Mouse (Mus musculus): Measurements from ENCODE around the gene Gja5. TPM values are rescaled to one million over a fixed set of nuclear protein-coding genes. Genes with fewer than 3 reads are reported as not detected.

The Gja5 gene
- polyA plus RNA-seq, 1 experiment from 2014 or later = 3.0 TPM

GRCm38 (mm10) chr3:96882061-96882849, 22.2 kb upstream of the Gja5 start:
- no peak for ATAC-seq
- 93% methylated on average over 14 of the region's 14 CpGs for WGBS

GRCm38 (mm10) chr3:96883690-96884089, 20.8 kb upstream of the Gja5 start:
- 94% methylated on average over 7 of the region's 7 CpGs for WGBS
- Histone ChIP-seq H3K4me1 (no peaks in the 10 kb centered on the region), H3K4me2 (no peak overlapping the region), H3K27ac (no peak overlapping the region), H3K36me3 (ENCODE audit: poor library complexity, severe bottlenecking) (peaks cover 83% of the 10 kb centered on the region), H3K9me3 (replicated peaks) (no peaks in the 10 kb centered on the region), H3K4me3 (no peak overlapping the region), H3K27me3 (no peaks in the 10 kb centered on the region), H3K9ac (no peak overlapping the region)
- ATAC-seq = no peak

More at GRCm38 (mm10) chr3:96882061-96882849, 22.2 kb upstream of the Gja5 start:
- Histone ChIP-seq H3K9ac (no peak overlapping the region), H3K36me3 (ENCODE audit: poor library complexity, severe bottlenecking) (peaks cover 83% of the 10 kb centered on the region), H3K4me2 (no peak overlapping the region), H3K9me3 (replicated peaks) (no peaks in the 10 kb centered on the region), H3K4me3 (no peak overlapping the region), H3K27ac (no peak overlapping the region), H3K4me1 (no peaks in the 10 kb centered on the region), H3K27me3 (no peaks in the 10 kb centered on the region)

GRCm38 (mm10) chr3:96902336-96902999, 2.0 kb upstream of the Gja5 start:
- Histone ChIP-seq H3K4me2 (no peak overlapping the region), H3K9me3 (replicated peaks) (no peaks in the 10 kb centered on the region), H3K27me3 (peaks cover 14% of the 10 kb centered on the region), H3K4me3 (no peak overlapping the region), H3K4me1 (peaks cover 13% of the 10 kb centered on the region), H3K27ac (no peak overlapping the region), H3K9ac (no peak overlapping the region), H3K36me3 (ENCODE audit: poor library complexity, severe bottlenecking) (peaks cover 8% of the 10 kb centered on the region; the same call in 1 of the 2 replicates)
- no peak for ATAC-seq
- WGBS = 96% methylated on average over 4 of the region's 4 CpGs

GRCm38 (mm10) chr3:96904851-96905541, 503 bp downstream of the Gja5 start, which contains the start of gene Gpr89:
TSS of gene Gpr89 (minus strand) at chr3:96905346.
- under 1% methylated on average over 40 of the region's 40 CpGs for WGBS

GRCm38 (mm10) chr3:96905592-96905991, 1.1 kb downstream of the Gja5 start:
- H3K36me3 ChIP-seq (ENCODE audit: poor library complexity, severe bottlenecking) = no peaks in the 10 kb centered on the region
- no peak overlapping the region for H3K27ac ChIP-seq
- H3K27me3 ChIP-seq = peaks cover 20% of the 10 kb centered on the region
- 49% methylated on average over 9 of the region's 9 CpGs for WGBS
- peak overlapping the region; percentile 84 for H3K9ac ChIP-seq
- H3K9me3 ChIP-seq (replicated peaks) = no peaks in the 10 kb centered on the region
- H3K4me1 ChIP-seq = peaks cover 13% of the 10 kb centered on the region
- peak overlapping the region; percentile 85 for H3K4me3 ChIP-seq
- peak overlapping the region; percentile 86 for H3K4me2 ChIP-seq
- ATAC-seq = peak; percentile 65

More at GRCm38 (mm10) chr3:96904851-96905541, 503 bp downstream of the Gja5 start, which contains the start of gene Gpr89:
- peak within 1 kb of the TSS; percentile 84 for H3K9ac ChIP-seq
- peak; percentile 98 for ATAC-seq
- peaks cover 13% of the 10 kb centered on the region for H3K4me1 ChIP-seq
- H3K36me3 ChIP-seq (ENCODE audit: poor library complexity, severe bottlenecking) = no peaks in the 10 kb centered on the region
- peak within 1 kb of the TSS; percentile 20; the same call in 1 of the 2 replicates for H3K27ac ChIP-seq
- peaks cover 20% of the 10 kb centered on the region for H3K27me3 ChIP-seq
- H3K4me2 ChIP-seq = peak within 1 kb of the TSS; percentile 86
- H3K9me3 ChIP-seq (replicated peaks) = no peaks in the 10 kb centered on the region
- peak within 1 kb of the TSS; percentile 85 for H3K4me3 ChIP-seq

- H3K4me2 ChIP-seq = no peak overlapping the region
- H3K4me1 ChIP-seq = no peaks in the 10 kb centered on the region
- no peaks in the 10 kb centered on the region for H3K9me3 ChIP-seq (replicated peaks)
- H3K9ac ChIP-seq = no peak overlapping the region
- no peak overlapping the region for H3K4me3 ChIP-seq
- no peak for ATAC-seq
- H3K36me3 ChIP-seq (ENCODE audit: poor library complexity, severe bottlenecking) = no peaks in the 10 kb centered on the region
- H3K27me3 ChIP-seq = no peaks in the 10 kb centered on the region
- no peak overlapping the region for H3K27ac ChIP-seq
- 71% methylated on average over 7 of the region's 7 CpGs for WGBS
Observed at GRCm38 (mm10) chr3:96920991-96921390, 16.5 kb downstream of the Gja5 start.

- no peaks in the 10 kb centered on the region for H3K4me1 ChIP-seq
- ATAC-seq = no peak
- no peaks in the 10 kb centered on the region for H3K27me3 ChIP-seq
- 81% methylated on average over 4 of the region's 4 CpGs for WGBS
- no peaks in the 10 kb centered on the region for H3K9me3 ChIP-seq (replicated peaks)
- no peaks in the 10 kb centered on the region for H3K36me3 ChIP-seq (ENCODE audit: poor library complexity, severe bottlenecking)
- no peak overlapping the region for H3K4me2 ChIP-seq
- H3K27ac ChIP-seq = no peak overlapping the region
- H3K4me3 ChIP-seq = no peak overlapping the region
- H3K9ac ChIP-seq = no peak overlapping the region
Observed at GRCm38 (mm10) chr3:96924631-96925030, 20.1 kb downstream of the Gja5 start.

- H3K4me2 ChIP-seq = no peak within 1 kb of the TSS
- no peak within 1 kb of the TSS for H3K4me3 ChIP-seq
- 70% methylated on average over 6 of the region's 6 CpGs for WGBS
- H3K27ac ChIP-seq = no peak within 1 kb of the TSS
- no peak for ATAC-seq
- H3K36me3 ChIP-seq (ENCODE audit: poor library complexity, severe bottlenecking) = no peaks in the 10 kb centered on the region
- peaks cover 6% of the 10 kb centered on the region for H3K4me1 ChIP-seq
- H3K9ac ChIP-seq = no peak within 1 kb of the TSS
- H3K9me3 ChIP-seq (replicated peaks) = no peaks in the 10 kb centered on the region
- H3K27me3 ChIP-seq = no peaks in the 10 kb centered on the region
Observed at GRCm38 (mm10) chr3:96925920-96926319, 21.4 kb downstream of the Gja5 start, which contains the start of gene Gja8. TSS of gene Gja8 (minus strand) at chr3:96926020.

- H3K27me3 ChIP-seq = no peaks in the 10 kb centered on the region
- 3% methylated on average over 5 of the region's 5 CpGs for WGBS
- H3K4me2 ChIP-seq = peak overlapping the region; percentile 38
- no peak overlapping the region for H3K4me3 ChIP-seq
- H3K4me1 ChIP-seq = peaks cover 12% of the 10 kb centered on the region
- no peaks in the 10 kb centered on the region for H3K9me3 ChIP-seq (replicated peaks)
- no peak overlapping the region for H3K27ac ChIP-seq
- 0 out of 2 replicates have a peak, but pooled peaks have one; percentile 21 for ATAC-seq
- H3K9ac ChIP-seq = no peak overlapping the region
- no peaks in the 10 kb centered on the region for H3K36me3 ChIP-seq (ENCODE audit: poor library complexity, severe bottlenecking)
Observed at GRCm38 (mm10) chr3:96931261-96931681, 26.8 kb downstream of the Gja5 start.

GRCm38 (mm10) chr3:96936241-96936640, 31.7 kb downstream of the Gja5 start:
- no peak overlapping the region for H3K9ac ChIP-seq
- H3K36me3 ChIP-seq (ENCODE audit: poor library complexity, severe bottlenecking) = no peaks in the 10 kb centered on the region
- H3K4me1 ChIP-seq = peaks cover 10% of the 10 kb centered on the region
- no peaks in the 10 kb centered on the region for H3K9me3 ChIP-seq (replicated peaks)
- no peak overlapping the region for H3K4me3 ChIP-seq
- 10% methylated on average over 6 of the region's 6 CpGs for WGBS
- H3K4me2 ChIP-seq = no peak overlapping the region
- no peaks in the 10 kb centered on the region for H3K27me3 ChIP-seq
- no peak for ATAC-seq
- no peak overlapping the region for H3K27ac ChIP-seq

GRCm38 (mm10) chr3:96937606-96938005, 33.1 kb downstream of the Gja5 start:
- H3K4me1 ChIP-seq = peaks cover 7% of the 10 kb centered on the region
- no peak overlapping the region for H3K4me2 ChIP-seq
- WGBS = 13% methylated on average over 5 of the region's 5 CpGs
- H3K9ac ChIP-seq = no peak overlapping the region; the same call in 1 of the 2 replicates
- H3K4me3 ChIP-seq = no peak overlapping the region
- H3K9me3 ChIP-seq (replicated peaks) = no peaks in the 10 kb centered on the region
- ATAC-seq = peak; percentile 61
- no peaks in the 10 kb centered on the region for H3K36me3 ChIP-seq (ENCODE audit: poor library complexity, severe bottlenecking)
- no peak overlapping the region; the same call in 1 of the 2 replicates for H3K27ac ChIP-seq
- no peaks in the 10 kb centered on the region for H3K27me3 ChIP-seq
